Mouse (Mus musculus) heart, postnatal 4 days (tissue): ENCODE data around the gene Adcy3. TPM values are rescaled to one million over a fixed set of nuclear protein-coding genes. Genes with fewer than 3 reads are reported as not detected.

Source experiments
- DNase-seq: peaks from one replicate; pipeline ENCODE4 v3.0.0; 2021
- total RNA-seq, 2 experiments: library from RNA; stranded (reverse); gene quantifications; 2 replicates each; pipeline ENCODE4 v1.2.3; 2021

Gene Adcy3
- total RNA-seq, 2 experiments from 2014 or later: 5.5 to 5.7 TPM

DNA sequence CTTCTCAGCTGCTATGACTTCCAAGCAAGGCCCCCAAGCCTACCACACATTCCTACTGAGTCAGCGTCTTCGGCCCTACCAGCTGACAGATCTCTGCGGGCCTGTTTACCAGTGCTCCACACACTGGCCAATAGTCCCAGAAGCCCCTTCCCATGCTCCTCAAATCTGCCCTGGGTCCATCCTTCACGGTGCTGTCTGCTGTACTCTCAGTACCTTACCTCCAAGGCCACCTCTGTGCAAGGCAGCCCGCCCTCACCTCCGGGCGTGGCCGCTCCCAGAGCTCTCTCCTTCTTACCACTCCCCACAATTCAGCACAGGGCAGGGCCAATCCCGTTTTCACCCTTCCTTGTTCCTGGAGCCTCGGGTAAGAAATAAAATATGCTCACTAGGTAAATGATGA, 112.8 kb downstream of the Adcy3 start:
- no peak for DNase-seq

DNA sequence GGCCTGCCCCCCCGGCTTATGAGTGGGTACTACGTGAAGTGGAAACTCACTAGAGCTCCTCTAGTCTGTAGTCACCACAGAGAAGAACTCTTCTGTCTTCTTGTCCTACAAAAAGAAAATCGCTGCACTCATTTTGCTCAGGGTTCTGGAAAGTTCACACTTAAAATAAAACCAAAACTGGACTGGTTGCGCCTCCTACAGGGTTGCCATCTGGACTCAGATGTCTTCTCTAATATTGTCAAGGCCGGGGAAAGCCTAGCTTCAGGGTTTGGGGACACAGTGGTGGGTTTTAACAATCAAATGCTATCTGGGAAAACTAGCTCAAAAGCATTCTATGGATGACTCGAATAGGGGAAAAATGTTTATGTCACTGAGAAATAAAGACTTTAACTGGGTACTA, 116.9 kb downstream of the Adcy3 start:
- no peak for DNase-seq

- DNase-seq: no peak
Observed at GRCm38 (mm10) chr12:4252742-4253655, 120.1 kb downstream of the Adcy3 start.

Other genes with a start within 250 kb of the Adcy3 start
- under 1 TPM in 1 of 2 experiments, not detected in 1; 0.29 TPM for gene Pomc, start 178.2 kb upstream of the Adcy3 start, total RNA-seq
- 1 to 10 TPM; 8.4 to 9.6 TPM for gene Efr3b, start 94.2 kb upstream of the Adcy3 start, total RNA-seq
- gene Dnajc27, start 50.5 kb upstream of the Adcy3 start, total RNA-seq: 1 to 10 TPM; 8.2 to 9.4 TPM
- 1 to 10 TPM; 5.5 to 5.6 TPM for gene Ptrhd1, start 100.9 kb downstream of the Adcy3 start, total RNA-seq
- 10 to 100 TPM in 1 of 2 experiments, 1 to 10 TPM in 1; 9.9 to 11.3 TPM for gene Cenpo, start 101.2 kb downstream of the Adcy3 start, total RNA-seq